Mouse (Mus musculus) thymus, postnatal 25 days (tissue): ENCODE data around the gene Wfdc11.
"Not testable (repeated sequence)": the region's sequence is repeated elsewhere in the genome, so short reads cannot be mapped to it uniquely, and the experiment has no call there.

Source experiments
- DNase-seq: peaks from one replicate; pipeline ENCODE4 v3.0.0; 2022

The Wfdc11 gene

GRCm38 (mm10) chr2:164673987-164674386, at the start of gene Wfdc11:
Gene Wfdc11, minus strand, starts transcription at chr2:164674087.
- DNase-seq = no peak

DNA sequence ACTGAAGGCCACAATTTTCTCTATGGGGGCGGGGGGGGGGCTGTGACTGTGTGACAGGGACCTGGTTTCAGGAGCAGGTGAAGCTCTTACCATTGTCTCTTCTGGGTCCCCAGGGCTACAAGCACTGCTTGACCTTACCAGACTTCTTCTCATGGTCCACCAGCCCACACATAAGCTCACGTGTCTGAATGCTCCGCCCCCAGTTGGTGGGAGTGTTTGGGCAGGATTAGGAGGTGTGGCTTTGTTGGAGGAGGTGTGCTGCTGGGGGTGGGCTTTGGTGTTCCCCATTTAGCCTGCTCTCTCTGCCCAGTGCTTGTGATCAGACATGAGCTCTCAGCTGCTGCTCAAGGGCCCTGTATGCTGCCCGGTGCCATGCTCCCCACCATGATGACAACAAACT, 49.4 kb upstream of the Wfdc11 start:
- DNase-seq = no peak

DNA sequence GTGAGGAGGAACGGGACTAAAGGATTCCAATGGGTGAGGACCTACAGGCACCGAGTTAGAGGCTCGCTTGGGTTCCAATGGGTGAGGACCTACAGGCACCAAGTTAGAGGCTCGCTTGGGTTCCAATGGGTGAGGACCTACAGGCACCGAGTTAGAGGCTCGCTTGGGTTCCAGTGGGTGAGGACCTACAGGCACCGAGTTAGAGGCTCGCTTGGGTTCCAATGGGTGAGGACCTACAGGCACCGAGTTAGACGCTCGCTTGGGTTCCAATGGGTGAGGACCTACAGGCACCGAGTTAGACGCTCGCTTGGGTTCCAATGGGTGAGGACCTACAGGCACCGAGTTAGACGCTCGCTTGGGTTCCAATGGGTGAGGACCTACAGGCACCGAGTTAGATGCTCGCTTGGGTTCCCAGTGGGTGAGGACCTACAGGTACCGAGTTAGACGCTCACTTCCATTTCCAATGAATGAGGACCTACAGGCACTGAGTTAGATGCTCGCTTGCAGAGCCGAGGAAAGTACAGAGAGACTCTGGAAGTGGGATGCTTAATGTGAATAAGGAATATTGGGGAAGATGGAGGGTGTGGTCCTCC, 42.4 kb upstream of the Wfdc11 start:
- not testable (repeated sequence) for DNase-seq

DNA sequence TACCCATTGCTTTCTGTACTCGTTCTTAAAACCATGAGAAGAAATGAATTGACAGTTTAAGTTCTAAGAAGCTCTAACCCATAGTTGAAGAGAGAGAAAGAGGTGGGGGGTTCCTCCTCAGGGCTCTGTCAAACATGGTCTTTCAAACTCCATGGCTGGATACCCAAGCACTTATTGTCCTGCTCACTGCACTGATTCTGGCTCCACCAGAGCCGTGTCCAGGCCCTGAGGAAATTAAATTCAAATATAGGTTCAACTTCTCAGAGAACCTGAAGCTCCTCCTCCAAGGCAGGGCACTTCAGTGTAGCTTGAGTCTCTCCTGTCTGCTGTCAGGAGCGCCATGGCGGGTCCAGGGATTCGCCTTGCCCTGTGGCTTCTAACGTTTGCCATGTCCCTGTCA, 41.1 kb upstream of the Wfdc11 start, which contains the start of gene Spint5:
Gene Spint5, plus strand, starts transcription at position 301 of the 400 bp plus-strand sequence.
- DNase-seq = no peak

DNA sequence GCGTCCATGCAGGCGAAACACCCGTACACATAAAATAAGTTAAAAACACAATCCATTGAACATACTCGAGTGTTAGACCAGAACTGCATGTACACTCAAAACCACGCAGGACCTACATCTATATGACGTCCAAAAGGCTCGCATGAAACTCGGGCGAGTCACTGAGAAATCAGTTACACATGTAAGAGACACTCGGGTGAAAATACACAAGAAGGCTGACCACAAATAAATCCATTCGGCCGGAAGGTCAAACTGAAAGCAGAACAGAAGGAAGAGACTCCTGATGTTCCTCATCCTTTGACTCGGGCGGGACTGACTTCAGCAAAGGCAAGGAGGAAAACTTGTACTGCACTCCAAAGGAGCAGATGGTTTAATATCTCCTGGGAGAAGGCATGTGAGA, 32.1 kb upstream of the Wfdc11 start:
- no peak for DNase-seq

DNA sequence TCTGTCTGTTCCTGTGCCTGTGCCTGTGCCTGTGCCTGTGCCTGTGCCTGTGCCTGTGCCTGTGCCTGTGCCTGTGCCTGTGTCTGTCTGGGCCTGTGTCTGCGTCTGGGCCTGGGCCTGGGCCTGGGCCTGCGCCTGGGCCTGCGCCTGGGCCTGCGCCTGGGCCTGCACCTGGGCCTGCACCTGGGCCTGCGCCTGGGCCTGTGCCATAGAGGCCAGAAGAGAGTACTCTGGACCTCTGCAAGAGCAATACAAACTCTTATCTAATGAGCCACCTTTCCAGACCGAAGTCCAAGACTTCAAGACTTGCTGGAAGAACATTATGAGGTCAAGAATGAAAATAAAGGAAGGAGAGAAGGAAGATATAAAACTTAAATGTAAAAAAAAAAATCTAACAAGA, 31.4 kb upstream of the Wfdc11 start:
- DNase-seq = no peak

GRCm38 (mm10) chr2:164704235-164704634, 30.3 kb upstream of the Wfdc11 start:
- DNase-seq = no peak

- DNase-seq = no peak
These were observed 27.9 kb upstream of the Wfdc11 start for GRCm38 (mm10) chr2:164701761-164702160.

DNA sequence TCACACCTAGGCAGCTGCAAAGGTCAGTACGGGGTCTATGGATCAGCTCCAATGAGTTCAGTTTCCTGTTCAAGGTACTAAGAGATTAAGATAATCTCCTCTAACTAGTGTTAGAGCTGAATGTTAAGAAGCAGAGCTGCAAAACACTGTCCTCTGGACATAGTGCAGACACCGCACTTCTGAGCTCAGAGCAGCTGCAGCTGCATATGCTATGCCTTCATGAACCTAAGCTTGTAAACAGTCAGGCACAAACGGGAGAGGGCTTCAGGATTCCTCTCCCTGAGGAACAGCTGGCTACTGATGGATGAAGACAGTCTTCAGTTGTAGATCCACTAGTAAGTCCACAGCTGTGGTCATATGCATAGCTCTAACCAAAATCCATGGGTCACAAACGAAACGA, 27.1 kb upstream of the Wfdc11 start:
- no peak for DNase-seq

DNA sequence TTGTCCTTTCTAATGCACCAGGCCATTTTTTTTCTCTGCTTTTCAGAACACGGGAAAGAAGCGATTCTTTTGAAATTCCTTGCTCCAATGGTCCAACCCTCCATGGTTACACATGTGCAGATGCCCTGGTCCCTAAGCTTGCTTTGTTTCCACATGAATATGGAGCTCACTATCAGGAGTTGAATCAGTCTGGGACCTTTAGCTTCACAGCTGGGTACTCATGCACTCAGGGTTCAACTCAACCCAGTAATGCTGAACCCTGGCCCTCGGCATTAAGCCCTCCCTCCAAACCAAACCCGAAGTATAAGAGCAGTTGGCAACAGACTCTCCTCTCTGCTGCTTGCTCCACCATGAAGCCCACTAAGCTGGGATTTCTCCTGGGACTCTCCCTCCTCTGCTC, 24.3 kb upstream of the Wfdc11 start, which contains the start of gene Spint4:
Gene Spint4, plus strand, starts transcription at position 301 of the 400 bp plus-strand sequence.
- DNase-seq = no peak

DNA sequence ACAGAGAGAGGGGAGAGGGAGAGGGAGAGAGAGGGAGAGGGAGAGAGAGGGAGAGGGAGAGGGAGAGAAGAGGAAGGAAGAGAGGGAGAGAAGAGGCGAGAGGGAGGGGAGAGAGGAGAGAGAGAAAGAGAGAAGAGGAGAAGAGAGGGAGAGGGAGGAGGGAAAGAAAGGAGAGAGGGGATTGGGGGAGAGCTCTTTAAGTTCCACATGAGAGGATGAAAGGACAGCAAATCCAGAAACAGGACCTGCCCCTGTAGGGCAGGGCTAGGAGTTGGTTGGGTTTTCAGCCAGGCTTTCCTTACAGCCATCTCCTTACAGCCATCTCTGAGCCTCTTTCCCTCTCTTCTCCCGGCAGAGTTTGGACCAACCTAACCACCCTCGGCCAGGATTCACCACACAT, 10.9 kb upstream of the Wfdc11 start, which contains the start of gene Wfdc13:
Gene Wfdc13, plus strand, starts transcription at position 301 of the 400 bp plus-strand sequence.
- no peak for DNase-seq

DNA sequence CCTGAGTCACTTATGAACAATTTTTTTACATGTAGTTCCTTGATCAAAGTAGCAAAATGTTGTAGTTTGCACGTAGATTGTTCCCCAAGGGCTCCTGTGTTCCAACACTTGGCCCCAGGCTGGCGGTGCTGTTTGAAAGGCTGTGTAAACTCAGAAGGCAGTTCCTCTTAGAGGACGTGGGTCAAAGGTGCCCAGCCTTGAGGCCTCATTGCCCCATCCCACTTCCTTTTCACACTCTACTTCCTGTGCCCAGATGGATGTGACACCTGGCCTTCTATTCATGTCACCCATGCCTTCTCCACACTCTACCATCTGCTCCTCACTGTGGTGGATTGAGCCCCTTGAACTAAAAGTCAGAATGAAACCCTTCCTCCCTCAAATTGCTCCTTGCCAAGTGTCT, 6.0 kb upstream of the Wfdc11 start:
- DNase-seq = peak; percentile 53

DNA sequence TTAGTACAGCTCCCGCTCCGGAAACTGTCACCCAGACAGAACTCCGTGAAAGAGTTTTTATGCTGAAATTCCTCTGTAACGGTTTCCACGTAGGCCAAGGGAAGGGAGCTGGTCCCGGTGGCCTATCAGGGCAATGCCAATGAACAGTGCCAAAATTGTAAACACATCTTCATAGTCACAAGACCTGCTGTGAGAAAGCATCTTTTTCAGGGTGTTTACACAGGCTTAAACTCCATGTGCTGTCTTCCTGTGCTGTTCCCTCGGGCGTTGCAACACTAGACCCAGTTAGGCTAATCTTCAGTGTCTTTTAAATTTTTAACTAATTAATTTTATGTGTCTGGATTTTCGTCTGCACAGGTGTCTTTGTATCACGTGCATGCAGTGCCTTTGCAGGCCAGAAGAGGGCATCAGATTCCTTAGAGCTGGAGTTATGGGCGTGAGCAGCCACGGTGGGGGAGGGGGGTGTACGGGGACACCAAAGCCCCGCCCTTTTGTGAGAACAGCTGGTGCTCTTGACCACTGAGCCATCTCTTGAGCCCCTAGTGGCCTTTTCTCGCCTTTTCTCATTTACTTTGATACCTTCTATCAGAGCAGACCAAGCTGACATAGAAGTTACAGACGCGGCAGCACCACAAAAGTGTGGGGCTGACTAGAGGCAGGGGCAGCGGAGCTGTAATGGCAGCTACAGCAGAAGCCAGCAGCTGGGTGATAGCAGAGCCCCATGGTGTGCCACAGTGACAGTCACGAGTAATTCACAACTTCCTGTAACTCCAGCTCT, 5.2 kb upstream of the Wfdc11 start:
- DNase-seq = peak; percentile 82

DNA sequence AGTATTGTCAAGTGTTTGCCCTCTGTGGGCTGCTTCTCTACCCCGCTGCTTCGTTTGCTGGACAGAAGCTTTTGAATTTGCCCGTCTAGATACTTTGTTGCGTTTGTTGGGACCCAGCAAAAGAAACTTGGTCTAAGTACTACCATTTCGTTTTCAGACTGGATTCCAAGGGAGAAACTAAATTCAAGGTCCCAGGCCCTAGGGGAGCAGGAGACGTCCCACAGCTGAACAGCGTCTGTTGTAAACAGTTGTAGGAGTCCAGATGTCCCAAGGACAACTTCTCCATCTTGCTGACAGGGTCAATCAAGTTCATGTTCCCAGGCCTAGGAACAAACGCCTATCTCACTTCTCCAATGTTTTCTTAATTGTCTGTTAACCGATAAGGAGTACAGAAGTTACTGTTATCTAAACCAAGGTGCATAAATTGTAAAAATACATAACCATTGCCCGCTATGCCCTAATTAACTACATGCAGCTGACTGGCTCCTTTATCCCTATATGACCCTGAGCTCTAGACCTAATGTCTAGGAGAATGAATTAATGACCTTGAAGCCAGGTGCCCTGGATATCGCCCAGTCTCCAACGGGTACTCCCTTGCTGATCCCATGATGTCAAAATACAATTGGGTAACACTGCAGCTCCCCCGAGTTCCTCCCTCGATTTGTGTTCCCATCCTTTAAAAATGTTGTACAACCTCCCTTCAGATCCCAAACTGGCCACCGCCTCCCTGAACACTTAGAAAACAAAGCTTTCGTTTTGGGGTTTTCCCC, 3.2 kb upstream of the Wfdc11 start:
- DNase-seq = no peak

- no peak for DNase-seq
These were observed 2.2 kb upstream of the Wfdc11 start for GRCm38 (mm10) chr2:164676103-164676502.

GRCm38 (mm10) chr2:164670938-164671337, 2.9 kb downstream of the Wfdc11 start:
- DNase-seq = no peak

DNA sequence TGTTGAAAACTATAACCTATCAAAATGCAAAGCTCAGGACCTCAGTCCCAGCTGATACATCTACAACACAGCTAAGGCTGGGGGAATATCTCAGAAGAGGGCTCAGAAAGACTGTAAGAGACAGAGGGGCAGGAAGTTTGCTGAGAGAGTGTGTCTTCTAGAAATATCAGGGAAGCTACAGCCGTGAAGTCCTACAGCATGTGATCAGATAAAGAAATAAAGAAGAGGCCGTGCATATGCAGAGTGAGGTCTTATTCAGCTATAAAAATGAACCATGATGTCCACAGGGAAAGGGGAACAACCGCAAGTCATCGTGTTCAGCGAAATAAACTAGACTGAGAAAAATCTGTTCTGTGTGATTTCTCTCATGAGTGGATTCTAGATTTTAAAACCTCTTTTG, 3.6 kb downstream of the Wfdc11 start:
- no peak for DNase-seq

DNA sequence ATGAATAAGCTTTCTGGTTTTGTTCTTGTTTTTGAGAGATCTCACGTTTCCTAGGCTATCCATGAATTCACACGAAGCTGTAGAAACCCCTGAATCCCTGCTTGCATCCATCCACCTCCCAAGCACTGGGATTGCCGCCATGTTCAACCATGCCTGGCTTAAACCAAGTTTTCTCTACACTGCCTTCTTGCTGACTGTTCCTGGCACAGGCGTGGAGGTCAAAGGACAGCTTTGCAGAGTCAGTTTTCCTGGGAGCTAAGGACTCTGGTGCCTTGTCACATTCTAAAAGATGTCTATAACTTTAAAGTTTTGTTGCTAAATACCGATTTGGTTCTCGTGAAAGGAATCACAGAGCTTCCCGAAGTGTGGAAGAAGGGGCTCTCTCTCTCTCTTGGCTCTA, 9.0 kb downstream of the Wfdc11 start:
- no peak for DNase-seq

DNA sequence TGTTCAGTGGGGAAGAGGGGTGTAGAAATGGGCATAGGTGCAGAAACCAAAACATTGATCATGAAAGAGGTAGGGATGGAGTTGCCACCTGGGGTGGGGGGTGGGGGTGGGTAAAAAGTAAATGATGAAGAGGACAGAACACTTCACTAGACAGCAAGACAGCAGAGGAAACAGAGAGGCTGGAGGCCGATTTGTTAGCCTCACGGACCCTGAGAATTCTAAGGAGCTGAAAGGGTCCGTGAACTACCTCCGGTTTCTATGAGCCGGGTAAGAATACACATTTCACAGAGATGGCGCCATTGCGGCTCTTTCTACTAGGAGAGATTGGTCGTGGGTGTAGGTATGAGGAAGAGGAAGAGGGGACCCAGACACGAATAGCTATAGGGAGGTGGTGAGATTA, 17.4 kb downstream of the Wfdc11 start, which contains the start of gene Wfdc9:
Gene Wfdc9, minus strand, starts transcription at position 101 of the 400 bp plus-strand sequence.
- no peak for DNase-seq

- DNase-seq = peak; percentile 52
These were observed 18.0 kb downstream of the Wfdc11 start, which contains the start of gene Wfdc10 for GRCm38 (mm10) chr2:164655858-164656257. Gene Wfdc10, plus strand, starts transcription at chr2:164656046.

DNA sequence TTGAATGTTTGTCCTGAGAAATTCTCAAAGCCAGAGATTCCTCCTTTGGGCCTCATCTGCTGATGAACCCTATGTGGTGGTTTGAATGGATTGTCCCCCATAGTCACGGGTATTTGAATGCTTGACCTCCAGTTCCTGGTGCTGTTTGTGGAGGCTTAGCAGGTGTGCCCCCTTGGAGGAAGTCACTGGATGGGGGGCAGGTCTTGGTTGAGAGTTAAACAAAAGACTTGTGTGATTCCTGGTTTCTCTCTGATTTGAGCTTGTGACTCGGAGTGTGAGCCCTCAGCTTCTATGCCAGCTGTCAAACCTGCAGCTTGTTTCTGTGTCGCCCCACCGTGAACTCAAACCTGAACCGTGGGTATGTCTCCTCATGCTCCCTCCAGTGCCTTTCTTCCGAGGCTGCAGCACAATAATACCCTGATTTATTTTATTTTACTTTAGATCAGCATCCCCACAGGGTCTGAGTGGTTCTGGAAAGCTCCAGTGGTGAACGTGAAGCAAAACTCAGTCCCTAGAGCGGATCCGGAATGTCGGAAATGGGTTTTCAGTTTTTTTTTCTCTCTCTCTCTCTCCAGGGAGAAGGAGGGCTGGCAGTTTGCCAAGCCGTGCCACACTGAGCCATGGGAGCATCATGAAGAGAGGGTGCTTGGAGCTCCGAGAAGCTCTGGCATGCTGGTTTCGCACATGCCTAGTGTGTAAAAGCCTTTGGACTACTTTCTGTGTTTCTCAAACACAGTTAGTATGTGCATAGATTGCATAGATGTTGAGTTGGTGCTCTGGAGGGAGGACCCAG, 31.8 kb downstream of the Wfdc11 start:
- no peak for DNase-seq

GRCm38 (mm10) chr2:164641129-164641528, 32.8 kb downstream of the Wfdc11 start:
- no peak for DNase-seq

DNA sequence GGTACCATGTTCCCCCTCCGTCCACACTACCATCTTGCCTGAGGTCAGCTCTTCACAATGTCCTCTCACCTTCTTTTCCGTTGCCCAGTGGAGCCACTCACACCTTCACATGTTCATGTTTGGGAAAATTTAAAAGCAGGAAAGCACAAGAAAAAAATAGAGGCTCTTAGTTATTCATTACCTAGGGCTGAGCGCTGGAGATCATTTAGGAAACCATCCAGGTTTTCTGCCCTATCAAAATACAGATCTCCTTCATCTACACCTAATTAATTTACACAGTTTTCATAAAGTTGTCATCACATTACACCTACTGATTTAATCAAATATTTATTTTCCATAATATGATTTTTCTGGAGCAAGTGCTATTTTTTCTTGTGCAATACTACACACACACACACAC, 35.2 kb downstream of the Wfdc11 start, which contains the start of gene Wfdc16:
Gene Wfdc16, minus strand, starts transcription at position 101 of the 400 bp plus-strand sequence.
- DNase-seq = no peak
